Mouse (Mus musculus) spleen, adult 2 months (tissue): ENCODE results near the gene Smpd3.

Experiments used
- CTCF ChIP-seq: fragments of 200-500 bp; IDR thresholded peaks from 2 replicates; pipeline ENCODE4 v1.5.1; 2011; ENCODE audit warnings: mild to moderate bottlenecking, inconsistent platforms; ENCODE audit not compliant: insufficient read depth, insufficient read length, insufficient replicate concordance; ENCODE audit errors: extremely low read depth
- POLR2A ChIP-seq: fragments of 200-500 bp; IDR thresholded peaks from 2 replicates; pipeline ENCODE4 v1.6.1; 2011; ENCODE audit warnings: low read depth, low read length, inconsistent platforms

GRCm38 (mm10) chr8:106210035-106210731, 127.6 kb downstream of the Smpd3 start:
- TF ChIP-seq CTCF (no peak), POLR2A (no peak)
